ENCODE assay signal across 27 mouse cellular contexts in the genomic region with DNA sequence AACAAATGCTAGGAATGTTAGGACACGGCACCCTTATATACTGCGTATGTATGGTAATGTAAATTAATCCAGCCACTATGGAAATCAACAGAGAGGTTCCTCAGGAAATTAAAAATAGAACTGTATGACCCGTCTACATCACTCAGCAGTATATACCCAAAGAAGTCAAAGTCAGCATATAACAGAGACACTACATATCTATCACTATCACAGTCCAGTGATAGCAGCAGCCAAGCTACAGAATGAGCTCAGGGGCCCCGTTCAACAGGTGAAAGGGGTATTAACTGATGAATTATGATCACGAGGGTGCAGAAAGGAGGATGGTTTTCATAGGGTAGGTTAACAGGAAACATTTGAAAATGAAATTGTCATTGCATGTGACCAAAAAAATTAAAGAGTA. TPM values are rescaled to one million over a fixed set of nuclear protein-coding genes. Genes with fewer than 3 reads are reported as not detected.
DNase-seq lines count a peak whose midpoint lies in the region; ATAC-seq and TF ChIP-seq lines count a peak whose summit lies in the region.
"Had no signal": no experiment of that assay in that cellular context is flagged by ENCODE, and none has a peak within 500 bp of the region (broad histone marks: within the 10 kb centered on the region; RNA-seq: fewer than 3 reads in every experiment).

No protein-coding gene starts in this region.

- no peak overlapping the region for H3K4me2 ChIP-seq in liver, embryonic 11.5 days
- no peak overlapping the region for H3K4me2 ChIP-seq in liver, postnatal 0 days (ENCODE audit: low read depth, low read length)
- H3K4me2 ChIP-seq in liver, embryonic 13.5 days = 0 out of 2 replicates have a peak overlapping the region, but pooled peaks have one; percentile 17
- peak overlapping the region; percentile 11; the same call in 1 of the 2 replicates for H3K4me2 ChIP-seq in liver, embryonic 15.5 days
- H3K4me2 ChIP-seq: embryonic facial prominence, embryonic 13.5 days; embryonic facial prominence, embryonic 15.5 days; forebrain, embryonic 12.5 days had no signal

- 75% methylated on average over 5 of the region's 5 CpGs for WGBS in liver, embryonic 11.5 days
- WGBS in liver, postnatal 0 days (ENCODE audit: insufficient replicate concordance) = 71% methylated on average over 5 of the region's 5 CpGs
- 48% methylated on average over 5 of the region's 5 CpGs for whole genome bisulfite sequencing in liver, embryonic 13.5 days (ENCODE audit: insufficient replicate concordance)
- 51% methylated on average over 5 of the region's 5 CpGs for WGBS in liver, embryonic 15.5 days (ENCODE audit: insufficient replicate concordance)
- 94% methylated on average over 5 of the region's 5 CpGs for WGBS in hindbrain, embryonic 10.5 days

- DNase-seq in liver, embryonic 11.5 days (ENCODE audit: low spot score) = no peak
- DNase-seq in liver, postnatal 0 days = no peak
- DNase-seq in liver, embryonic 13.5 days = no peak
- no peak for DNase-seq in adrenal gland, adult (ENCODE audit: inconsistent age in 2 of 2, low spot score in 1 of 2)
- DNase-seq in hindbrain, embryonic 10.5 days (ENCODE audit: low spot score) = no peak
- DNase-seq: adrenal gland, adult 2 months; adrenal gland, postnatal 10 days; adrenal gland, postnatal 25 days; cerebellum, adult 11 months; cerebellum, adult 18-20 months; cerebellum, adult 8-10 months; cerebellum, adult 9-11 months; cerebellum, postnatal 14 days; cerebellum, postnatal 36 days; embryo, embryonic 11 days had no signal

- 0 out of 2 replicates have a peak, but pooled peaks have one; percentile 41 for ATAC-seq in liver, embryonic 11.5 days (replicated peaks; ENCODE audit: low FRiP score)
- no peak for ATAC-seq in liver, postnatal 0 days
- no peak for ATAC-seq in megakaryocyte, adult 5-6 weeks (ENCODE audit: poor library complexity, severe bottlenecking)
- ATAC-seq in liver, embryonic 13.5 days (ENCODE audit: low read depth) = peak; percentile 70; the same call in 1 of the 2 replicates
- no peak for ATAC-seq in liver, embryonic 15.5 days (ENCODE audit: insufficient read depth)
- ATAC-seq: activated CD4-positive, CD25-positive, alpha-beta regulatory T cell, adult 4 months; forebrain, embryonic 14.5 days; forebrain, embryonic 16.5 days; Patski had no signal

- TF ChIP-seq EP300 in liver, postnatal 0 days (IDR thresholded peaks at IDR 0.05; ENCODE audit: low read depth) = no peak

- peaks cover 25% of the 10 kb centered on the region for H3K4me1 ChIP-seq in liver, embryonic 11.5 days (replicated peaks; ENCODE audit: control insufficient read depth, insufficient read depth, low read length)
- no peaks in the 10 kb centered on the region for H3K4me1 ChIP-seq in liver, postnatal 0 days (ENCODE audit: insufficient read depth)
- peaks cover 67% of the 10 kb centered on the region for H3K4me1 ChIP-seq in megakaryocyte, embryonic 14.5 days
- H3K4me1 ChIP-seq in liver, embryonic 13.5 days (replicated peaks) = peaks cover 34% of the 10 kb centered on the region
- H3K4me1 ChIP-seq in liver, embryonic 15.5 days (replicated peaks) = peaks cover 27% of the 10 kb centered on the region
- peaks cover 26% of the 10 kb centered on the region for H3K4me1 ChIP-seq in hindbrain, embryonic 10.5 days (replicated peaks)

- TF ChIP-seq CTCF in liver, postnatal 0 days (IDR thresholded peaks at IDR 0.05; ENCODE audit: low read depth) = no peak

- no peaks in the 10 kb centered on the region for H3K36me3 ChIP-seq in liver, embryonic 11.5 days (ENCODE audit: control insufficient read depth, insufficient read depth, low read length)
- no peaks in the 10 kb centered on the region for H3K36me3 ChIP-seq in liver, postnatal 0 days (replicated peaks; ENCODE audit: insufficient read depth, low read length)
- H3K36me3 ChIP-seq in megakaryocyte, embryonic 14.5 days (replicated peaks; ENCODE audit: low read length) = no peaks in the 10 kb centered on the region
- H3K36me3 ChIP-seq in liver, embryonic 13.5 days = no peaks in the 10 kb centered on the region
- H3K36me3 ChIP-seq in liver, embryonic 15.5 days (replicated peaks) = no peaks in the 10 kb centered on the region
- no peaks in the 10 kb centered on the region for H3K36me3 ChIP-seq in hindbrain, embryonic 10.5 days
- H3K36me3 ChIP-seq: embryonic facial prominence, embryonic 13.5 days; embryonic facial prominence, embryonic 15.5 days; forebrain, embryonic 12.5 days had no signal

- H3K9ac ChIP-seq in liver, embryonic 11.5 days (ENCODE audit: low read depth, low read length) = no peak overlapping the region
- H3K9ac ChIP-seq in liver, postnatal 0 days (replicated peaks) = no peak overlapping the region
- H3K9ac ChIP-seq in liver, embryonic 13.5 days = no peak overlapping the region
- no peak overlapping the region for H3K9ac ChIP-seq in liver, embryonic 15.5 days
- H3K9ac ChIP-seq: embryonic facial prominence, embryonic 13.5 days; embryonic facial prominence, embryonic 15.5 days; forebrain, embryonic 12.5 days had no signal

- H3K27ac ChIP-seq in liver, embryonic 11.5 days (ENCODE audit: low read depth, low read length) = no peak overlapping the region
- no peak overlapping the region for H3K27ac ChIP-seq in liver, postnatal 0 days (ENCODE audit: low read depth)
- H3K27ac ChIP-seq in liver, embryonic 13.5 days = no peak overlapping the region; the same call in 1 of the 2 replicates
- H3K27ac ChIP-seq in liver, embryonic 15.5 days (replicated peaks) = peak overlapping the region; percentile 20; the same call in 1 of the 2 replicates
- no peak overlapping the region for H3K27ac ChIP-seq in hindbrain, embryonic 10.5 days
- H3K27ac ChIP-seq: embryonic facial prominence, embryonic 13.5 days; embryonic facial prominence, embryonic 15.5 days; forebrain, embryonic 10.5 days; forebrain, embryonic 12.5 days had no signal

- no peak overlapping the region for H3K4me3 ChIP-seq in liver, embryonic 11.5 days (ENCODE audit: low read depth, low read length)
- no peak overlapping the region for H3K4me3 ChIP-seq in liver, postnatal 0 days (ENCODE audit: low read depth, low read length)
- peak overlapping the region; percentile 86 for H3K4me3 ChIP-seq in megakaryocyte, embryonic 14.5 days (replicated peaks)
- no peak overlapping the region for H3K4me3 ChIP-seq in liver, embryonic 13.5 days (replicated peaks)
- no peak overlapping the region for H3K4me3 ChIP-seq in liver, embryonic 15.5 days (replicated peaks)
- no peak overlapping the region for H3K4me3 ChIP-seq in hindbrain, embryonic 10.5 days
- H3K4me3 ChIP-seq: embryonic facial prominence, embryonic 13.5 days; embryonic facial prominence, embryonic 15.5 days; erythroblast, embryonic 14.5 days; forebrain, embryonic 10.5 days; forebrain, embryonic 12.5 days had no signal

- H3K27me3 ChIP-seq in liver, embryonic 11.5 days (replicated peaks; ENCODE audit: control insufficient read depth, insufficient read depth, low read length) = no peaks in the 10 kb centered on the region
- H3K27me3 ChIP-seq in liver, postnatal 0 days (ENCODE audit: insufficient read depth, low read length) = no peaks in the 10 kb centered on the region
- no peaks in the 10 kb centered on the region for H3K27me3 ChIP-seq in megakaryocyte, embryonic 14.5 days (replicated peaks)
- no peaks in the 10 kb centered on the region for H3K27me3 ChIP-seq in liver, embryonic 13.5 days
- H3K27me3 ChIP-seq in liver, embryonic 15.5 days = no peaks in the 10 kb centered on the region
- H3K27me3 ChIP-seq in hindbrain, embryonic 10.5 days (ENCODE audit: insufficient read depth, poor library complexity, severe bottlenecking) = no peaks in the 10 kb centered on the region
- H3K27me3 ChIP-seq: embryonic facial prominence, embryonic 13.5 days; embryonic facial prominence, embryonic 15.5 days; forebrain, embryonic 12.5 days; Patski had no signal

- no peaks in the 10 kb centered on the region for H3K9me3 ChIP-seq in liver, embryonic 11.5 days (ENCODE audit: control insufficient read depth, low read length)
- H3K9me3 ChIP-seq in liver, postnatal 0 days (ENCODE audit: low read length) = no peaks in the 10 kb centered on the region
- no peaks in the 10 kb centered on the region for H3K9me3 ChIP-seq in megakaryocyte, embryonic 14.5 days
- no peaks in the 10 kb centered on the region for H3K9me3 ChIP-seq in liver, embryonic 13.5 days (replicated peaks)
- no peaks in the 10 kb centered on the region for H3K9me3 ChIP-seq in liver, embryonic 15.5 days (replicated peaks)
- no peaks in the 10 kb centered on the region for H3K9me3 ChIP-seq in hindbrain, embryonic 10.5 days
- H3K9me3 ChIP-seq: embryonic facial prominence, embryonic 13.5 days; embryonic facial prominence, embryonic 15.5 days; forebrain, embryonic 10.5 days; forebrain, embryonic 12.5 days had no signal

RNA-seq across cellular contexts. Expression of gene Ankrd28, which starts 45.5 kb away (rescaled TPM):
- polyA plus RNA-seq in liver, embryonic 11.5 days (2014; fragmentation: Nextera tagmentation; extraction: Ambion mirVana) = 8.5 and 8.7 TPM in 2 replicates
- 3.2 TPM in 2 replicates for polyA plus RNA-seq in liver, postnatal 0 days (2015; fragmentation: Nextera tagmentation; extraction: Ambion mirVana)
- polyA plus RNA-seq in megakaryocyte, embryonic 14.5 days (2012; ENCODE audit: insufficient read depth, low replicate concordance) = 1.5 and 4.0 TPM in 2 replicates
- total RNA-seq in megakaryocyte, adult 5-6 weeks (2015) = 19.8 and 24.2 TPM in 2 replicates
- total RNA-seq in megakaryocyte, adult 5-6 weeks (2017) = 35.7 and 42.4 TPM in 2 replicates
- polyA plus RNA-seq in liver, embryonic 13.5 days (2015; fragmentation: Nextera tagmentation; extraction: Ambion mirVana) = 3.0 and 4.2 TPM in 2 replicates
- polyA plus RNA-seq in liver, embryonic 15.5 days (2015; fragmentation: Nextera tagmentation; extraction: Ambion mirVana) = 3.5 and 3.6 TPM in 2 replicates
- polyA plus RNA-seq in hindbrain, embryonic 10.5 days (2016; fragmentation: Nextera tagmentation; extraction: Ambion mirVana) = 7.7 and 9.1 TPM in 2 replicates

Comparison
In these comparisons a context has a peak if more than half of its experiments do, and no peak if none do; other contexts are left out.
1. ATAC-seq: peak in liver, embryonic 11.5 days (single experiment) and liver, embryonic 13.5 days (single experiment); none in liver, postnatal 0 days (single experiment), megakaryocyte, adult 5-6 weeks (single experiment) and liver, embryonic 15.5 days (single experiment).
2. H3K4me2 ChIP-seq: peak in liver, embryonic 13.5 days (single experiment) and liver, embryonic 15.5 days (single experiment); none in liver, embryonic 11.5 days (single experiment) and liver, postnatal 0 days (single experiment).